Mouse (Mus musculus) midbrain, embryonic 14.5 days (tissue): ENCODE results near the gene Tfrc. TPM values are rescaled to one million over a fixed set of nuclear protein-coding genes. Genes with fewer than 3 reads are reported as not detected.

Source experiments
- ATAC-seq: fragments of 200-750 bp; cut with Nextera tagmentation; 2 replicates; pipeline ENCODE4 v1.8.0; 2017; ENCODE audit warnings: moderate number of reproducible peaks, moderate library complexity; ENCODE audit not compliant: low FRiP score, low TSS enrichment
- DNase-seq: peaks from one replicate; pipeline ENCODE4 v3.0.0-alpha.2; 2015
- H3K27ac ChIP-seq: fragments of 300-500 bp; sonication (generic); replicated peaks from 2 replicates; pipeline ENCODE4 v1.5.1; 2014; ENCODE audit warnings: mild to moderate bottlenecking, low read depth, low read length, moderate library complexity
- H3K27me3 ChIP-seq: fragments of 300-500 bp; sonication (generic); 2 replicates; pipeline ENCODE4 v1.6.1; 2014; ENCODE audit warnings: low read length, control low read depth, mixed read lengths; ENCODE audit not compliant: control insufficient read depth, insufficient read depth
- H3K36me3 ChIP-seq: fragments of 300-500 bp; sonication (generic); 2 replicates; pipeline ENCODE4 v1.6.1; 2014; ENCODE audit warnings: low read length, control low read depth; ENCODE audit not compliant: control insufficient read depth, insufficient read depth
- H3K4me1 ChIP-seq: fragments of 300-500 bp; sonication (generic); 2 replicates; pipeline ENCODE4 v1.6.1; 2014; ENCODE audit warnings: mild to moderate bottlenecking, antibody characterized with exemption, low read length, control low read depth; ENCODE audit not compliant: control insufficient read depth, insufficient read depth
- H3K4me2 ChIP-seq: fragments of 300-500 bp; sonication (generic); 2 replicates; pipeline ENCODE4 v1.6.1; 2014; ENCODE audit warnings: mild to moderate bottlenecking, low read length, moderate library complexity
- H3K4me3 ChIP-seq: fragments of 300-500 bp; sonication (generic); replicated peaks from 2 replicates; pipeline ENCODE4 v1.5.1; 2014; ENCODE audit warnings: low read depth, low read length
- H3K9ac ChIP-seq: fragments of 300-500 bp; sonication (generic); replicated peaks from 2 replicates; pipeline ENCODE4 v1.6.1; 2014; ENCODE audit warnings: mild to moderate bottlenecking, low read length, moderate library complexity
- H3K9me3 ChIP-seq: fragments of 300-500 bp; sonication (generic); 2 replicates; pipeline ENCODE4 v1.6.1; 2016; ENCODE audit warnings: low read length, control low read depth, mixed read lengths; ENCODE audit not compliant: control insufficient read depth
- WGBS: fragments of 180-500 bp; shearing (Covaris S2); extraction: QIAGEN DNeasy Blood & Tissue Kit; methylation state at CpG from one replicate; pipeline ENCODE4 v1.1.7; 2014; 5-methylcytosine and 5-hydroxymethylcytosine counted together
- polyA plus RNA-seq: library from polyadenylated mRNA; unstranded; fragments of >200 nt; fragmentation: Nextera tagmentation; extraction: Ambion mirVana; gene quantifications from 2 replicates; pipeline ENCODE4 v1.2.1, GENCODE M21; 2014

The Tfrc gene
- polyA plus RNA-seq, 1 experiment from 2014 or later = 69.8 TPM

DNA sequence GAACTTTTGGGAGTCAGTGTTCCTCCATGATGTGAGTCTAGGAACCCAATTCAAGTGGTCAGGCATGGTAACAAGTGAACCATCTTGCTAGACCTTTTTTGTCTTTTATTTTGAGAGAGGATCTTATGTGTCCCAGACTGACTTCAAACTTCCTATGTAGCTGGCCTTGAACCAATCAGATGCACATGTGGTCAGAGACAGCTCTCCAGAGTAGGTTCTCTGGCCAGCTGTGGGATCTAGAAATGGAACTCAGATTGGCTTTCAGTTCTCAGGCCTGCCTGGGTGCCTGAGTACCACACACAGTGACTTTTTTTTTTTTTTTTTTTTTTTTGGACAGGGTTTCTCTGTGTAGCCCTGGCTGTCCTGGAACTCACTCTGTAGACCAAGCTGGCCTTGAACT is 39.0 kb downstream of the Tfrc start:
- H3K4me1 ChIP-seq = peaks cover 18% of the 10 kb centered on the region
- H3K36me3 ChIP-seq = no peaks in the 10 kb centered on the region
- H3K4me3 ChIP-seq = no peak overlapping the region
- ATAC-seq (no peak), DNase-seq (no peak)
- no peak overlapping the region for H3K9ac ChIP-seq
- no peaks in the 10 kb centered on the region for H3K9me3 ChIP-seq
- no peak overlapping the region for H3K27ac ChIP-seq
- no peak overlapping the region for H3K4me2 ChIP-seq
- H3K27me3 ChIP-seq = no peaks in the 10 kb centered on the region

DNA sequence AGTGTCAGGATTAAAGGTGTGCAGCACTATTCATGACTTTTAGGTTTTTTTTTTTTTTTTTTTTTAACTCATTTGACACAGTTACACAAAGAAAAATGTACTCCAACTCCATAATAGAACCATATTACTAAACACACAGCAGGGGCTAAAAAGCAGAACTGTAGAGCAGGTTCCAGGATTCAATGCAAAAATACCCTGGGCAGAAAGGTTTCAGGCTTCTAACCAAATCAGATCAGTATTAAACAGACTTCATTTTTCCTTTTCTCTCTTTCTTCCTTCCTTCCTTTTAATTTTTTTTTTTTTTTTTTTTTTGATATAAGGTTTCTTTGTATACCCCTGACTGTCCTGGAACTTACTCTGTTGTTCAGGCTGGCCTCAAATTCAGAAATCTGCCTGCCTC is 41.7 kb downstream of the Tfrc start:
- ATAC-seq (no peak), DNase-seq (no peak)
- Histone ChIP-seq H3K4me3 (no peak overlapping the region), H3K9me3 (no peaks in the 10 kb centered on the region), H3K9ac (no peak overlapping the region), H3K4me1 (peaks cover 11% of the 10 kb centered on the region), H3K27ac (no peak overlapping the region), H3K27me3 (no peaks in the 10 kb centered on the region), H3K36me3 (no peaks in the 10 kb centered on the region), H3K4me2 (no peak overlapping the region)

DNA sequence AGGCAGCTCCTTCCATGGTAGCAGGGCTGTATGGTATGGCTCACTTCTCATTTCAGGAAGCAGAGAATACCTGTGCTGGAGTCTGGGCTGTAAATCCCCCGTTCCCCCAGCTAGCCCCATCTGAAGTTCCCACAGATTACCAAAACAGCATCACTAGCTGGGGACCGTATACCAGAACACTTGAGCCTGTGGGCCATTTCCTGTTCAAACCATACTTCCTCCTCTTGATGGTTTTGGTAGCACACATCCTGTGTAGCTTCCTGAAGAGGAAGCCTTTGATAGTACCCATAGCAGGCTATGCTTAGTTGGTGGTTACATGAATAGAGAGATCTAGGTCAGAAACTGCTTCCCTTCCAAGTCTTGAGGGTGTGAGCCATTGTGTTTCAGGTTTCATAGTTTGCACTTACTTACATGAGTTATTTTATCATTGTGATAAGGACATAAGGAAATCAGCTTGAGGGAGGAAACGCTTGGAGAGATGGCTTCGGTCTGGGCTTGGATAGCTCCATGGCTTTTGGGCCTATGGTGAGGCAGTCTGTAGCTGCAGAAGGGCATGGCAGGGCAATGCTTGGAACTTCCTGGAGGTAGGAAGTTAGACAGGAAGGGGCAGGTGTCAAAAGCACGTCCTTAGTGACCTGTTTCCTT is 42.4 kb downstream of the Tfrc start:
- DNase-seq (no peak), ATAC-seq (no peak)
- WGBS = 92% methylated on average over 5 of the region's 5 CpGs
- Histone ChIP-seq H3K9ac (no peak overlapping the region), H3K27me3 (no peaks in the 10 kb centered on the region), H3K9me3 (no peaks in the 10 kb centered on the region), H3K4me3 (no peak overlapping the region), H3K27ac (no peak overlapping the region), H3K36me3 (no peaks in the 10 kb centered on the region), H3K4me2 (no peak overlapping the region), H3K4me1 (peaks cover 5% of the 10 kb centered on the region)

DNA sequence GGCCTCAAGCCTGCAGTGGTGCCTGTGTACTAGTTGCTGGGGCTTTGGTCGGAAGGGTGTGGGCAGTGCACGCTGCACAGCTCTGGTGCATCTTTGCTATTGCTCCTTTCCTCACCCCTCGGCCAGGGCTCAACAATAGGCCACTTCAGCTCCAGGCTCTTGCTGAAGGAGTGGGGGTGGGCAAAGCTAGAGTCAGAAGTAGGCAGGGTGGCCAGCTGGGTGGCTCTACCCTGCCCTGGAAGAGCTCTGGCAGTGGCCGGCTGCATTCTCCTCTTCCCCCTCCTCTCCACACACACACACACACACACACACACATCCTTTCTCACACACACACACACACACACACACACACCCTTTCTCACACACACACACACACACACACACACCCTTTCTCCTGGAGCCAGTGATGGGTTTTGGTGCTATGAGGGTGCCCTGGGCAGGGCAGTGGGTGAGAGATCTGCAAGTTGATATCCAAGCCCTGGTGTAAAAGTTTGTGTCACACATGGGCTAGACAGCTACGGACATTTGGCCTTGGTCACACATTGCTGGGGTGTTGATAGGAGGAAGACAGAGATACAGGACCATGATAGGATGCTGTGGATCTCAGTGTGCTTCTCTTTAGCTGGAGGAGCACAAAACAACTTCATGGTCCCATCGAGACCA is 45.5 kb downstream of the Tfrc start:
- Histone ChIP-seq H3K4me3 (no peak overlapping the region), H3K9me3 (no peaks in the 10 kb centered on the region), H3K9ac (no peak overlapping the region), H3K36me3 (no peaks in the 10 kb centered on the region), H3K4me2 (no peak overlapping the region), H3K4me1 (peaks cover 9% of the 10 kb centered on the region; the same call in 1 of the 2 replicates), H3K27me3 (no peaks in the 10 kb centered on the region), H3K27ac (no peak overlapping the region)
- no peak for ATAC-seq
- DNase-seq = no peak
- 85% methylated on average over 6 of the region's 6 CpGs for WGBS

DNA sequence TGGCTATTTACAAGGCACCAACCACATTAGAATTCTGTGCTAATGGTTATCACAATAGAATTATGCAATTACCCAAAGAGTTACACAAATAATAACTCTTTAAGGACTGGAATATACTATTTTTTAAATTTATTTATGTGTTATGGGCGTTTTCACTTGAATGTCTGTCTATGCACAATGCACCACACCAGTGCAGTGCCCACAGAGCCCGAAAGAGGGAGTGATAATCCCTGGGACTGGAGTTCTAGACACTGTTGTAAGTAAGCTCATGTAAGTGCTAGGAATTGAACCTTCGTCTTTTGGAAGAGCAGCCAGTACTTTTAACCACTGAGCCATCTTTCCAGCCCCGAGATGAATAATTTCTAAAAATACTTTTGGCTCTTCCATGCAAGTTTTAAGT is 46.8 kb downstream of the Tfrc start:
- no peaks in the 10 kb centered on the region for H3K27me3 ChIP-seq
- H3K4me1 ChIP-seq = peaks cover 18% of the 10 kb centered on the region
- 92% methylated on average over 4 of the region's 4 CpGs for WGBS
- H3K27ac ChIP-seq = no peak overlapping the region
- no peaks in the 10 kb centered on the region for H3K36me3 ChIP-seq
- no peak overlapping the region for H3K4me2 ChIP-seq
- no peak for DNase-seq
- H3K4me3 ChIP-seq = no peak overlapping the region
- ATAC-seq = no peak
- H3K9me3 ChIP-seq = no peaks in the 10 kb centered on the region
- H3K9ac ChIP-seq = no peak overlapping the region

DNA sequence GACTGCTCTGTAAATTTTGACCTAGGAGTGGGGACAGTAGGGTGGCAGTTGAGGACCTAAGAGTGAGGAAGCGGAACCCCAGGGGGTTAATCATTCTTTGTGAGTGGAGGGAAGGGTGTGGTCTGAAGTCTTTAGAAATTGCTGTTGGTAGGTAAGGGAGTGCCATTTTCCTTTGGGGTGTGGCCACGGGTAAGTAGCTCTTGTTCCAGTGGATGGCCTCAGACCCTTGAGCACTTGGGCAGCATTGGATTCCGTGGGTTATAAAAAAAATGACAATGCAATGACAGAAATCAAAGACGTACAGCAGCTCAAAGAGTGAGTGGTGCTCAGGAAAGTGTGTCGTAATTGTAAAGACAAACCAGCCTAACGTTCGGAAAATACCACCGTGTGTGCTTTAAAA is 47.6 kb downstream of the Tfrc start:
- no peak overlapping the region for H3K27ac ChIP-seq
- no peak overlapping the region for H3K9ac ChIP-seq
- no peak overlapping the region for H3K4me3 ChIP-seq
- peaks cover 26% of the 10 kb centered on the region for H3K4me1 ChIP-seq
- DNase-seq (no peak), ATAC-seq (no peak)
- no peaks in the 10 kb centered on the region for H3K27me3 ChIP-seq
- H3K4me2 ChIP-seq = no peak overlapping the region
- no peaks in the 10 kb centered on the region for H3K9me3 ChIP-seq
- H3K36me3 ChIP-seq = no peaks in the 10 kb centered on the region
- 87% methylated on average over 8 of the region's 8 CpGs for WGBS

DNA sequence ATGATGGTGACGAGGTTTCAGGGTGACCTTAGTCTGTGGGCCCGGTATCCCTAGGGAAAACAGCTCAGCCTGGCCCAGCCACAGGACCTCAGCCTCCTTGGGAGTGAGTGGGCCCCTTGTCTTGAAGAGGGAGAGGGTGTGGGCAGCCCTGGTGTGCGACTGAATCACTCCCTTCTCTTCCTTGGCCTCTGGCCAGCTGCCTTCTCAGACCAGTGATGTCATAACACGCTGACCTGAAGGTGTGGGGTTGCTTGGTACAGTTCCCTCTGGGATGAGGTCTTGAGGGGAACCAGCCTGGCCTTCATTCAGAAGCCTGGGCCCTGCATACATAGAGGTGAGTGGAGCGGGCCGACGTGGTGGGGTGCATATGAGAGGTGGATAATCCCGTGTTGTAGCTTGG is 48.1 kb downstream of the Tfrc start:
- DNase-seq = no peak
- H3K36me3 ChIP-seq = no peaks in the 10 kb centered on the region
- no peaks in the 10 kb centered on the region for H3K9me3 ChIP-seq
- H3K9ac ChIP-seq = no peak overlapping the region
- H3K4me1 ChIP-seq = peaks cover 31% of the 10 kb centered on the region
- WGBS = 85% methylated on average over 8 of the region's 8 CpGs
- no peak overlapping the region for H3K4me2 ChIP-seq
- H3K4me3 ChIP-seq = no peak overlapping the region
- H3K27me3 ChIP-seq = no peaks in the 10 kb centered on the region
- no peak for ATAC-seq
- no peak overlapping the region for H3K27ac ChIP-seq

DNA sequence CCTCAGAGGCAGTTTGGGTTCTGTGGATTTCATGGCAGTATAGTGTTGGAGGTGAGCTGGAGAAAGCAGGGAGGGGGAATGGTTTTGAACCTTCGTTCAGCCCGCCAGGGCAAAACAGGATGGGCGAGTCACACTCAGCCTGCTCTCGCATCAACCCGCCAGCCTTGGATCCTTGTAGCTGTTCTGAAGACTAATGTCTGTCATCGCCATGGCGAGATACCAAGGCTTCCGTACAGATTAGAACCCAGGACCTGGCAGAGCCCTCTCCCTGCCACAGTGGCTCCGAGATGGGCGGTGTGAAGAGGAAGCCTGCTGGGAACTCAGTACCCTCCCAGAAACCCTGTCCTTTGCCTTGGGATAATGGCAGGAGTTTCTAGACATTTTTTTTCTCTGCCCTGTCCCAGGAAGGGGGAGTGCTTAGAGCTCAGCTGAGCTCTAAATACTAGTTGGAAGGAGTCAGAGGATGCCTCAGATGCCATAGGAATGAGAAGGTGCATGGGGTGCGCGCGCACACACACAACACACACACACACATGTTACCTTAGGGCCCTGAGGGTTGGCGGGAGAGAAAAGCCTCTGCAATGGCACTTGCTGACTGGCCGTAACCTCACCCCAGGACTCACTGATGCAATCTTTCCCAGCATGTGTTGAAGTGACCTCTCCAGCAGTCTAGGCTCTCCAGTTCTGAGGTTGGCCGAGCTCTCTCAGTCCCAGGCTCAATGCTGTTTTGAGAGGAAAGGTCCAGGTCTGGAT is 49.0 kb downstream of the Tfrc start:
- Histone ChIP-seq H3K36me3 (no peaks in the 10 kb centered on the region), H3K27ac (no peak overlapping the region), H3K4me3 (no peak overlapping the region), H3K4me1 (peaks cover 40% of the 10 kb centered on the region), H3K9me3 (no peaks in the 10 kb centered on the region), H3K9ac (no peak overlapping the region), H3K27me3 (no peaks in the 10 kb centered on the region), H3K4me2 (no peak overlapping the region; the same call in 1 of the 2 replicates)
- ATAC-seq (no peak), DNase-seq (no peak)
- WGBS = 91% methylated on average over 16 of the region's 16 CpGs
